Mouse (Mus musculus): ENCODE data around the gene Gm49325.

Gm49325 gene

DNA sequence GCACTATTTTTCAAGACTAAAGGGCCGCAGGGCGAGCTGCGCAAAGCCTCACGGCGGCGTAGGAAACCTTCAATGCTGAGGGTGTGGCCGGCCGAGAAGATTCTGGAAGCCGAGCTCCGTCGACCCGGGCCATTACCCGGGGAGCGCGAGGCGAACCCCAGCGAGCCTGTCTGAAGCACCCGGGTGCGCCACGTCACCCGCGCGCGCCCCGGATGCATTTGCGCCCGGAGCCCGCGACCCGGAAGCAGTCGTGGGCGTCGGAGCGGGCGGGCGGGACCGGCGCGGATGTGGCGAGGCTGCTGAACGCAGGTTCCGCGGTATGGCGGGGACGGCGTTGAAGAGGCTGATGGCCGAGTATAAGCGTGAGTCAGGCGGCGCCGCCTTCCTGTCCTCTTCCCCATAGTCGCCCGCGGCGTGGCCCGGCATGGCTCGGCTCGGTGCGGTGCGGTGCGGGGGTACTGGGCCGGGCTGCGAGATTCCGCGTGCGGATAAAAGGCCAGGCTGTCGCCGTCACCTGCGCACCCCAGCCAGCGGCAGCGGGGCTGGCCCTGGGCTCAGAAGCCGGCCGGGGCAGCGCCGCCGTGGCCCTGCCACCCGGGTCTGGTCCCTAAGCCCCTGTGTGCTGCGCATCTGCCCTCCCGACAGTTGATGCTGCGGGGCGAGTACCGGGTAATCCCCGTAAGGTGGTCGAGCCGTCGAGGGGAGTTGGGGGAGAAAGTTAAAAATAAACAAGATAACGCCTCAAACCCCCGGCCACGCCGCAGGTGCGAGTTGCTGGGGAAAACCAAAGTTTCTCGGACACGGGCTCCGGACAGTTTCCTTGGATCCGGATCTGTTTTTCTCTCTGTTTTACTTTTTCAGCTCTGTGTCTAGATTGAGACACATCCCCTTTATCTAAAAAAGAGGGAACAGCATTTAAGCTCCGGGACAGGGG, 16.3 kb downstream of the Gm49325 start, which contains the start of gene Ube2g2:
Gene Ube2g2 (plus strand): TSS at position 221 of the 934 bp plus-strand sequence.
- in situ Hi-C loops (cut with MboI; ENCODE audit: low pct_unique_long_range_greater_than_20kb in 1 of 2, low sequenced_read_pairs in 2 of 2, unreplicated experiment in 1 of 2), result no loop called here

DNA sequence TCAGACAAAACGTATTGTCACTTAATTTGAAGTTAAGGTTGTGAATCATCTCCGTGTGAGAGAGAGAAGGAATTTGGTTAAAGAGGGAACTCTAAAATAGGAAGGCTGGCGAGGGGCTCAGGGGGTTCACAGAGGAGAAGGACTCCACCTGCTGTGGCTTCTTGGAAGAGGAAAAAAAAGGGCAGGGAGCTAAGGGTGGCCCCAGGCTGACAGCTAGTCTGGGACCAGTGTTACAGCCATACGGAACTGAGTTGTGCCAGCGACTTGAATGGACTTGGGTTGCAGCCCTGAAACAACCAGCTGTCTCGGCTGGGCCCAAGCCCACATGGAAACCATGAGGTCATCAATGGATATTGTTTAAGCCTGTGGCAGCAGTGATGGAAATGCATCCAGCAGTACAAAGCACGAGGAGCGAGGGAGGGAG, 17.1 kb downstream of the Gm49325 start:
- in situ Hi-C loops (cut with MboI; ENCODE audit: low pct_unique_long_range_greater_than_20kb in 1 of 2, low sequenced_read_pairs in 2 of 2, unreplicated experiment in 1 of 2), result no loop called here

DNA sequence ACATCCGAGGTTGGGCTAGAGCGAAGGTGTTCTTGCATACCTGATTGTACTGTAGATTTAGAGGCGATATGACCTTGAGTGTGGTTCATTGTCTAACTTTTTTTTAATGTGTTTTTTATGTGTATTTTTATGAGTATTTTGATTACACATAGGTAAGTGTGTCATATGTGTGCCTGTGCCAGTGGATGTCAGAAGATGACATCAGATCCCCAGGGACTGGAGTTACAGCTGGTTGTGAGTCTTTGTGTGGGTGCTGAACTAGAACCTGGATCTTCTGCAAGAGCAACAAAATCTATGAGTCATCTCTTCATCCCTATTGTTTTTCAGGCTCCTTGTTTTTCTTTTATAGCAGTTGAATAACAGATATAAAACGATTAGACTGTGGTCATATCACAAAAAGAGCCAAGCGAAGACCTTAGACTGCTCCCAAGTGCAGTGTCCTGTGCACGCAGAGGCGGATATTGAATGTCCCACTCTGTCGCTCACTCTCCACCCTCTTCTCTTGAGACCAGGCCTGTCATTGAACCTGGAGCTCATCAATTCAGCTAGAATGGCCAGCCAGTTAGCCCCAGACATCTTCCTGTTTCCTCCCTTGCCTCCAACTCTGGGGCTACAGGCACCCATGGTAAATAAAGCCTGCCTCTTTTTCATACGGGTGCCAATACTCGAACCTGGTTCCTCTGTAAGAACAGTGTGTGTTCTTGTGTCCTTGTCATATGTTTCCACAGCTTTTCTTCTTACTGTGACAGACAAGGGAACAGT, 17.8 kb downstream of the Gm49325 start:
- in situ Hi-C loops (cut with MboI; ENCODE audit: low pct_unique_long_range_greater_than_20kb in 1 of 2, low sequenced_read_pairs in 2 of 2, unreplicated experiment in 1 of 2), result no loop called here

DNA sequence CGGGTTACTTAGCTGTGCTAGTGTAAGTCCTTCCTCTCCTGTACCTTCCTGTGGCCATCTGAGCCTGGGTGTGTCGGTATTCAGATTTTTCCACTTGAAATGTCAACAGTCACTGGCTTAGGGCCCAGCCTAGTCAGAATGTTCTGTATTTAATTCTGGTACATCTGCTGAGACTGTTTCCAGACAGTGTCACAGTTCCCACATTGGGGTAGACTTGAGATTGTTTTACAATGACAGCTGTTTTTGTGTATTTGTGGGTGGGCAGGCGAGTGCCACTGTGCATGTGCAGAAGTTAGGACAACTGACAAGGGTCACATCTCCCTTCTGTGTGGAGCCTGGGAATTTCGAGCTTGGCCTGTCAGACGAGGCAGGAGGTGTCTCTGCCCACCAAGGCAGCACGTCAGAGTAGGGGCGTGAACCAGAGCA, 18.6 kb downstream of the Gm49325 start:
- in situ Hi-C loops (cut with MboI; ENCODE audit: low pct_unique_long_range_greater_than_20kb in 1 of 2, low sequenced_read_pairs in 2 of 2, unreplicated experiment in 1 of 2), result no loop called here

DNA sequence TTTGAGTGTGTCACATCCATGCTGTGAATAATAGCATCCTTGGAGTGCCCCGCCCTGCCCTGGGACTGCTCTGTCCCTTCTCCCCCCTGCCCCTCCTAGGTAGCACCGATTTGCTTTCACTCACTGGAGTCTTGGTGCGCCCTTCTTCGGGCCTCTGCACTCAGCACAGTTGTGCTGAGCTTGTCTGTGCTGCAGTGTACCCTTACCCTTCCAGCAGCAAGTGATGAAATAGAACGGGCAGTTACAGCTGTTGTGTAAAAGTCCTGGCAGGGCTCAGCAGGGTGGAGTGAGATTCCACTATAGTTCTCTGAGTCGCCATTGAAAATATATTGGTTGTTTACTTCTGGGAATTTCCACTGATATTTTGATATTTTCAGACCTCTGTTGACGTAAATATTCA, 20.0 kb downstream of the Gm49325 start:
- in situ Hi-C loops (cut with MboI; ENCODE audit: low pct_unique_long_range_greater_than_20kb in 1 of 2, low sequenced_read_pairs in 2 of 2, unreplicated experiment in 1 of 2), result no loop called here

DNA sequence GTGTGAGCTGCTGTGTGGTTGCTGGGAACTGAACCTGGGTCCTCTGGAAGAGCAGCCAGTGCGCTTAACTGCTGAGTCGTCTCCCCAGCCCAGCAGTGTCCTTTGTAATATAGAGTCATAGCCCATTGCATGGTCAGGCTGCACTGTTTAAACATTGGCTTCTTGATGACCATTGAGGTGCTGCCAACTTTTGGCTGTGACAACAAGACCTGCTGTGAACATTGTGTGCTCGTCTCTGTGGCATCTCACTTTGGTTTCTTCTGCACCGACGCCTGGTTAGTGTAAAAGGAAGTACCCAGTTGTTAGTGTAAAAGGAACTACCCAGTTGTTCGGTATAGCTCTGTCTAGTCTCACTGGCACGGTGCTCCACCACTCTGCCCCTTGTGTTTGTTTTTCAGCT, 20.6 kb downstream of the Gm49325 start:
- in situ Hi-C loops (cut with MboI; ENCODE audit: low pct_unique_long_range_greater_than_20kb in 1 of 2, low sequenced_read_pairs in 2 of 2, unreplicated experiment in 1 of 2), result no loop called here

DNA sequence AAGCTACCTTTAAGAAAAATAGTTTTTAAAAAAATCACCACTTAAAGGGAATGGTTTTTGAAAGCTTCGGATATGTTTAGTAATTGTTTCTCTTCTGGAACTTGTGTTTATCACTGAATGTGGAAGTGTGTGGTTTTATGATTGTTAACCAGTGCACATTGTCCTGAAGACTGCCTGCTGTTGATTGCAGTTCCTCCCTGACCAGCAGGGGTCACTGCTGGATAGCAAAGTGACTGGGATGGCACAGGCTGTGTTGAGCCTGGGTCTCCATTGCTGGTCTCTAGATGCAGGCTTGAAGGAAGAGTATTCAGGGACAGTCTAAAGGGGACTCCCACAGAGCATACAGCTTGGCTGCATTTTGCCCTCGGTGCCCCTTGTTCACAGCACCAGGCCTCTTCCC, 21.5 kb downstream of the Gm49325 start:
- in situ Hi-C loops (cut with MboI; ENCODE audit: low pct_unique_long_range_greater_than_20kb in 1 of 2, low sequenced_read_pairs in 2 of 2, unreplicated experiment in 1 of 2), result no loop called here

DNA sequence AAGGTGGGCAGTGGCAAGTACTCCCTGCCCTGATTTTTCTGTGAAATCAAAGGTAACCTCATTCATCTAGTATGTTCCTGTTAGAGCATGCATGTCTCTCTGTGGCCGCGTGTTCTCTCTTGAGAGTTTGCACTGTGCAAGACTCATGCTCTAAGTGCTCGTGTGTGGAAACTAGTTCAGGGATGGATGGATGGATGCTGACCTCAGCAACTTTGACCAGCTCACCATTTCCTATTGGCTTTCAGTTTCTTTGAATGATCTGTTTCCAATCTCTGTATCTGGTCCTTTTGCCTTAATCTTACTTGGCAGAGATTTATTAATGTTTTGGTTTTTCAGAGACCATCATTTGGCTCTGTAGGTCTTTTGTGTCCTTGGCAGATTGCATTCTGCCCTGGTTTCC, 23.2 kb downstream of the Gm49325 start:
- in situ Hi-C loops (cut with MboI; ENCODE audit: low pct_unique_long_range_greater_than_20kb in 1 of 2, low sequenced_read_pairs in 2 of 2, unreplicated experiment in 1 of 2), result no loop called here

DNA sequence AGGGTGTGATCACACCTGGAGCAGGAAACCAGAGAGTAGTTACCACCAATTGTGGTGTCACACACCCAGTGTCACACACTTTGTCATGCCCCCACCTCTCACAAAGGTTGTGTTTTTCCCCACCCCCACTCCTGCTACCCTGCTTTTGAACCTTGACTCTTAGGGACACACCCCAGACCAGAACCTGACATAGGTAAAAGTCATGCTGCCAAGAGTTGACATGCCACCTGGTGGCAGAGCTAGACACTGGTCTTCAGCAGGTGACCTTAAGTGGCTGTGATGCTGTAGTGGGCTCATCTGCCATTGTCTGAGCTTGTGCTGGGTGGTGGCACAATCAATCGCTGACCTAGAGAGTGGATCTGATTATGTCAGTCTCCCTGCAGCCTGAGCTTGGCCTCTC, 24.0 kb downstream of the Gm49325 start:
- in situ Hi-C loops (cut with MboI; ENCODE audit: low pct_unique_long_range_greater_than_20kb in 1 of 2, low sequenced_read_pairs in 2 of 2, unreplicated experiment in 1 of 2), result no loop called here

DNA sequence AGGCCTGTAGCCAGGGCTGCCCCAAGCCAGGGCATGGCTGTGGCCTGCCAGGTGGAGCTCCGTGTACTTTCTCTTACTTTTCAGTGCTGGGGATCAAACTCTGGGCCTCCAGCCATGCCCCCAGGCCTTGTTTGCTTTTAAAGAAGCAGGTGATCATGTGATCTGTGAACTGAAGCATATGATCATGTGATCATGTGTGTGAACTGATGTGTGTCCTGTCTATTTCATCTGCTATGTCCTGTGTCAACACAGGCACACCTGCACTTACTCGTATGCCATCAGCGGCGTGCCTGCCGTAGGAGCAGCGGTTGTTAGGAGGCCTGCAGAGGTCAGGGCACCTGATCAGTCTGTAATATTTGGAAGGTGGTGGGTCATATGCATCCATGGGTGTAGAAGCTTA, 28.0 kb downstream of the Gm49325 start:
- in situ Hi-C loops (cut with MboI; ENCODE audit: low pct_unique_long_range_greater_than_20kb in 1 of 2, low sequenced_read_pairs in 2 of 2, unreplicated experiment in 1 of 2), result no loop called here

DNA sequence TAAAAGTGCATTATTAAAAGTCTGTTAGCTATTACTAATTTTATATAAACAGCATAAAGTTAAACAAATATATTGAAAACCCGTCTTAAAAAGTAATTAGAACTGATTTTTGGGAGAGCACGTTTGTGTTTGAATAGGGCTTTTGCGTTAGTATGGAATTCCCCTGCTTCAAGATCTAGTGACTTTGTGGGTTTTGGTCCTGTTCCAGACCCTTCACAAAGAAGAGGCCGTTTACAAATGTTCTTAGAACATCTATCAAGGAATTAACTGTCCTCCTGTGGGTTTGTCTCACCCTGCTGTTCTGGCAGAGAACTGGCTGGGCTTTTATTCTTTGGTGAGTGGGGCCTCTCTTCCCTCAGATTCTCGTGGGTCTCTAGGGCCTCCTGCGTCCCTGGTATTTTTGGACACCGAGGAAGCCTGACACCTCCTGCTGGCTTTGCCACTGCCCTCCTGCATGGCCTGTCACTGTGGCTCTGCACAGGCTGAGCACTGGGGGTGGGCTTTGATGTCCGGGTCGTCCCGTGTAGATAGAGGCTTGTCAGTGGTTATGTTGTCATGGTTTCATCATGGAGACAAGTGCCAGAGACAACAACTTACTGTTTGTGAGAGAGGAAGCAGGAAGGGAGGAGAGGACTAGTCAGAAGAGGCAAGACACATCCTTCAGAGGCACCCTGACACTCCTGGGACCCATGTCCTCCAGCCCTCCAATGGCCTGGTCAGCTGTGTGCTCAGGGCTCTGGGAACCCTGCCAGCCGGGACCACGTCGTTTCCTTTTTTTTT, 28.6 kb downstream of the Gm49325 start:
- in situ Hi-C loops (cut with MboI; ENCODE audit: low pct_unique_long_range_greater_than_20kb in 1 of 2, low sequenced_read_pairs in 2 of 2, unreplicated experiment in 1 of 2), result no loop called here

DNA sequence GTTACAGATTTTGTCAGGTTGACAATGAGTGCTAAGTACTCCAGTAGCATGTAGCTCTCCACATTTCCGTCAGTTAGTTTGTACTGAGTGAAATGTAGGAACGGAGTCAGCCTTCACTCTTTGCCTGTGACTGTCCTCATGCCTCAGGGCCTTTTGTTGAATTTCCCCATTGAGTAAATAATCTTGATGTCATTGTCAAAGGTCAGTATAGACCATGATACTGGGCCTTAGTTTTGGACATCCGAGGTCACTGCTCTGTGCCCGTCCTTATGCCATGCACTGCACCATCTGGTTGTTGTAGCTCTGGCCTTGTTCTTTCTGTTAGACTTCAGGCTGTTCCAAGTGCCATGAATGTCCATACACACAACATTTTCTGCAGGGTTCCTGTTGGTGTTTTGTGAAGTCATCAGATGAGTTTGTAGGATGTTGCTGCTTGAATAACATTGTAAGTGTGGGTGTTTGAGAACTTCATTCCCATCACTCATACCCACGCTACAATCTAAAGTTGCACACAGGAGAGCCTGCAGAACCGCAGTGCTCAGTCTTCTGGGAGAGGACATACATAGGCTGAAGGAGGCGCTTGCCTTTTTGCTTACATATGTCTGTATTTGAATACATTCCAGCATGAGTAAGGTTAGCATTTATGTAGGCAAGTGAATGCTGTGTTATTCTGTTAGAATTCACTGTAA, 30.4 kb downstream of the Gm49325 start:
- in situ Hi-C loops (cut with MboI; ENCODE audit: low pct_unique_long_range_greater_than_20kb in 1 of 2, low sequenced_read_pairs in 2 of 2, unreplicated experiment in 1 of 2), result no loop called here

DNA sequence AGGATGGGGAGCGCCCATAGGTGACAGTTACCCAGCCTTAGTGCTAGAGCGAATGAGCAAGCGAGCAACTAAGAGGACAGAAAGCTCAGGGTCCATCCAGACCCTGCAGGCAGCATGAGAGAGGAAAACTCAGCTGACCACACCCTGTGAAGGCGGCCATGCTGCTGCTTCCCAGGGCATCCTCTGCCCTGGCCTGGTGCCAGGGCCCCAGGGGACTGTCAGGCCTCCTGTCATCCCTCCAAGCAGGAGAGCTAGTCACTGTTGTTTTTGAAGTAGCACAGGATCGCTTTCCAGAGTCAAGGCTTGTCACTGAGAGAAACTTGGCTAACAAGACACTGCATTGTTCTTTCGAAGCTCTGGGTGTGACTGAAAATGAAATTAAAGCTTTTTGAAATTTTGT, 33.0 kb downstream of the Gm49325 start:
- in situ Hi-C loops (cut with MboI; ENCODE audit: low pct_unique_long_range_greater_than_20kb in 1 of 2, low sequenced_read_pairs in 2 of 2, unreplicated experiment in 1 of 2), result no loop called here

DNA sequence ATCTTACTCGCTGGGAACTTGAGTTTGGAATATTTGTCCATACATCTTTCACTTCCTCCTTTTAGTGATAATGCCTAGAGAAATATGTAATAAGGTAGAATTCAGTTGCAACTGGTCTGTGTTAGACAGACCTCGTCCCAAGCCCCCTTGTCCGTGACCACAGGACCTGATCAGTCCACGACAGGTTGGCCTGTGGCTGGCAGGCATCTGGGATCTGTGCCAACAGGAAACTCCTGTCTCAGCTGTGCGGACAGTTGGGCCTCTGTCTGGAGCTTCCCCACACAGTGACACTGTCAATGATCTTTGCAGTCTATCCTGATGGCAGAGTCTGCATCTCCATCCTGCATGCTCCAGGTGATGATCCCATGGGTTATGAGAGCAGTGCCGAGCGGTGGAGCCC, 37.2 kb downstream of the Gm49325 start:
- in situ Hi-C loops (cut with MboI; ENCODE audit: low pct_unique_long_range_greater_than_20kb in 1 of 2, low sequenced_read_pairs in 2 of 2, unreplicated experiment in 1 of 2), result no loop called here

DNA sequence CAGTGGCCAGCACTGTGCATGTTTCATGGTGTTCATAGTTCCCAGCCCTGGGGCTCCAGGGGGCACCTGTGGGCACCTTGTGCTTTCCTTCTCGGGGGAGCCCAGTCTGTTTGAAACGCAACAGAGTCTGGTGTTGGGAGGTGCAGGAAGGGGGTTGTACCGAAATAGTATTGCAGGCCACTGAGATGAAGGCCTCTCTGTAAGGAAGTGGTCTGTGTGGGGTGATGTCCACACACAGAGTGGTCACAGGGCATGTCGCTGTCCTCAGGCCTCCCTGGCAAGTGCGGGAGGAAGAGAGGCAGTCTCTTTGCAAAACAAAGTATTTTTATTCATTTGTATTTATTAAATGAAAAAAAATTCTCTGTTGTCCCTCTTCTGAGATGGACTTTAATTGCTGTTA, 39.6 kb downstream of the Gm49325 start:
- in situ Hi-C loops (cut with MboI; ENCODE audit: low pct_unique_long_range_greater_than_20kb in 1 of 2, low sequenced_read_pairs in 2 of 2, unreplicated experiment in 1 of 2), result no loop called here

DNA sequence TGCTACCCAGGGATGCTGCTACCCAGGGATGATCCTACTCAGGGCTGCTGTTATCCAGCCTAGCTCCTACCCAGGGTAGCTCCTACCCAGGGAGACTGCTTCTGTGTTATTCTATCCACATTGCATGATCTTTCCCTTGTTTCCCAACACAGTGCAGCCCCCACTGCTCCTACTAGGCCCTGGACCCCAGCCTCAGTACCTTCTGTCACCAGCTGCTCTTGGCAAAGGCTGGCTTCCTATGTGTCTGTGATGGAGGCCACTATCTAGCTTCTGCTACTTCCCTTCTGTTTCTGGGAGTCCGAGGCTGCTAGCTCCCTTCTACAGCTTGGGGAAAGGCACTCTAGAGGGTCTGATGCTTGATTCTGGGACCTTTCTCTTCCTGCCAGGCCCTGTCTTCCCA, 41.5 kb downstream of the Gm49325 start:
- in situ Hi-C loops (cut with MboI; ENCODE audit: low pct_unique_long_range_greater_than_20kb in 1 of 2, low sequenced_read_pairs in 2 of 2, unreplicated experiment in 1 of 2), result no loop called here

DNA sequence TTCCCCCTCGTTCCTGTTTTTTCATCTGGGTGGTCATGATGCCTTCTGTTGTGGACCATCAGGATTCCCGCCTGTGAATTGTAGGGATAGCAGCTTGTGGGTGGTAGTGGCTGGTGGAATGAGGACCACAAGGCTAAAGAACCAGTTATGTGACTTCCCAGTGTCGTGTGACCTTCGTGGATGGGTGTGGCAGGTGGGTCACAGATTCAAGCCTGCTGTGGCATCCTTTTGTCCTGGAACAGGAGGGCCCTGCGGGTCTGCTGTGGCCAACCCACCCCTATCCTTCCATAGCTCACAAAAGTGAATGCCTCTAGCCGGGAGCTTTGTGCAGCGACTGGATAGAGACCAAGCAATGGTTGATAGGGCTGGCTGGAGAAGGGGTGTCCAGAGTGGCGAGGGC, 41.9 kb downstream of the Gm49325 start:
- in situ Hi-C loops (cut with MboI; ENCODE audit: low pct_unique_long_range_greater_than_20kb in 1 of 2, low sequenced_read_pairs in 2 of 2, unreplicated experiment in 1 of 2), result no loop called here

DNA sequence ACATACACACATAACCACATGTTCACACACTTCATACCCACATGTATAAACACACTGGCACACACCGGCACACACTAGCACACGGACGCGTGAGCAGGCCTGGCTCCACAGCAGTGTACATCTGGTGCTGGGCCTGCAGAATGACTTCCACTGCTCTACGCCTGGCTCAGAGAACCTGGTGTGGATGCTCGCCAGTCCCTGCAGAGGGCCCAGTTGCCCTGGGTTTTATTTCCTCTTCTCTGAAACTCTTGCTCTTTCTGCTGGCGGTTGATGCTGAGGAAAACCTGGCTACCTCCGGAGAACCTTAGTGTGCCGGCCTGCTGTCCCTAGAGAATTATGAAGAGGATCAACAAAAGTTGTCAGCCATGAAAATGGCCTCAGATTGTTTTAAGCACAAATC, 46.0 kb downstream of the Gm49325 start:
- in situ Hi-C loops (cut with MboI; ENCODE audit: low pct_unique_long_range_greater_than_20kb in 1 of 2, low sequenced_read_pairs in 2 of 2, unreplicated experiment in 1 of 2), result no loop called here

Measured in mouse embryonic stem cell (cell line).